30 mouse cellular contexts compared by ENCODE assay signal in genomic region chr10:105384065-105384464, GRCm38 (mm10).
A peak's percentile ranks its signal among the peaks of the same experiment; 100 is the strongest.
DNase-seq lines count a peak whose midpoint lies in the region; ATAC-seq and TF ChIP-seq lines count a peak whose summit lies in the region.
"Had no signal": no experiment of that assay in that cellular context is flagged by ENCODE, and none has a peak within 500 bp of the region (broad histone marks: within the 10 kb centered on the region; RNA-seq: fewer than 3 reads in every experiment).

No protein-coding gene starts in this region.

- H3K36me3 ChIP-seq in forebrain, embryonic 15.5 days, result no peaks in the 10 kb centered on the region
- no peaks in the 10 kb centered on the region for H3K36me3 ChIP-seq in forebrain, embryonic 11.5 days (ENCODE audit: control insufficient read depth, insufficient read depth, low read length)
- H3K36me3 ChIP-seq in testis, adult 2 months (ENCODE audit: control insufficient read depth, insufficient read depth, low read length), result no peaks in the 10 kb centered on the region
- H3K36me3 ChIP-seq in hindbrain, embryonic 12.5 days, result no peaks in the 10 kb centered on the region
- H3K36me3 ChIP-seq in stomach, postnatal 0 days (ENCODE audit: control insufficient read depth, insufficient read depth, low read length), result no peaks in the 10 kb centered on the region
- H3K36me3 ChIP-seq: embryonic facial prominence, embryonic 15.5 days; hindbrain, embryonic 13.5 days; liver, embryonic 15.5 days; lung, embryonic 15.5 days had no signal

- no peak for TF ChIP-seq EP300 in stomach, postnatal 0 days (optimal IDR thresholded peaks at IDR 0.05)

- no peak overlapping the region for H3K4me2 ChIP-seq in forebrain, embryonic 15.5 days (replicated peaks)
- no peak overlapping the region for H3K4me2 ChIP-seq in forebrain, embryonic 11.5 days (ENCODE audit: low read depth, low read length, severe bottlenecking)
- H3K4me2 ChIP-seq in hindbrain, embryonic 12.5 days (replicated peaks), result no peak overlapping the region
- no peak overlapping the region for H3K4me2 ChIP-seq in stomach, postnatal 0 days (replicated peaks; ENCODE audit: low read depth)
- H3K4me2 ChIP-seq: embryonic facial prominence, embryonic 15.5 days; heart, embryonic 11.5 days; hindbrain, embryonic 13.5 days; liver, embryonic 15.5 days; lung, embryonic 15.5 days; midbrain, embryonic 11.5 days had no signal

- H3K27ac ChIP-seq in forebrain, embryonic 15.5 days (replicated peaks), result no peak overlapping the region
- H3K27ac ChIP-seq in forebrain, embryonic 11.5 days (ENCODE audit: low read depth, low read length), result no peak overlapping the region
- peak overlapping the region; percentile 21; the same call in 1 of the 2 replicates for H3K27ac ChIP-seq in testis, adult 2 months (ENCODE audit: control insufficient read depth, insufficient read depth, low read depth, low read length)
- no peak overlapping the region for H3K27ac ChIP-seq in hindbrain, embryonic 12.5 days
- H3K27ac ChIP-seq in stomach, postnatal 0 days (replicated peaks), result no peak overlapping the region
- H3K27ac ChIP-seq: embryonic facial prominence, embryonic 15.5 days; gastrocnemius, adult 2 months; hindbrain, embryonic 13.5 days; liver, embryonic 15.5 days; lung, embryonic 15.5 days had no signal

- ATAC-seq in forebrain, embryonic 15.5 days (replicated peaks), result peak; percentile 49
- ATAC-seq in forebrain, embryonic 11.5 days (replicated peaks; ENCODE audit: low FRiP score), result no peak
- no peak for ATAC-seq in hindbrain, embryonic 12.5 days (ENCODE audit: low FRiP score)
- no peak for ATAC-seq in stomach, postnatal 0 days (ENCODE audit: low FRiP score, low TSS enrichment)
- ATAC-seq: intestine, postnatal 0 days; midbrain, embryonic 16.5 days had no signal

- no peaks in the 10 kb centered on the region for H3K9me3 ChIP-seq in forebrain, embryonic 15.5 days
- H3K9me3 ChIP-seq in forebrain, embryonic 11.5 days (ENCODE audit: control insufficient read depth, low read length), result no peaks in the 10 kb centered on the region
- no peaks in the 10 kb centered on the region for H3K9me3 ChIP-seq in hindbrain, embryonic 12.5 days (replicated peaks)
- no peaks in the 10 kb centered on the region for H3K9me3 ChIP-seq in stomach, postnatal 0 days (ENCODE audit: control insufficient read depth, low read length)
- H3K9me3 ChIP-seq: embryonic facial prominence, embryonic 15.5 days; hindbrain, embryonic 13.5 days; liver, embryonic 15.5 days; lung, embryonic 15.5 days had no signal

- H3K4me3 ChIP-seq in forebrain, embryonic 15.5 days, result no peak overlapping the region
- H3K4me3 ChIP-seq in forebrain, embryonic 11.5 days (ENCODE audit: low read depth, low read length), result no peak overlapping the region
- no peak overlapping the region for H3K4me3 ChIP-seq in testis, adult 2 months (ENCODE audit: control insufficient read depth, low read depth, low read length)
- H3K4me3 ChIP-seq in hindbrain, embryonic 12.5 days, result no peak overlapping the region
- H3K4me3 ChIP-seq in stomach, postnatal 0 days (ENCODE audit: low read depth, low read length), result no peak overlapping the region
- H3K4me3 ChIP-seq: embryonic facial prominence, embryonic 15.5 days; gastrocnemius, adult 2 months; hindbrain, embryonic 13.5 days; liver, embryonic 15.5 days; lung, embryonic 15.5 days had no signal

- DNase-seq in forebrain, embryonic 11.5 days (ENCODE audit: low spot score), result no peak
- DNase-seq in testis, postnatal 10 days (ENCODE audit: low spot score), result no peak
- DNase-seq in forelimb bud, embryonic 11.5 days (ENCODE audit: low read depth, low spot score), result peak; percentile 16
- peak; percentile 17 for DNase-seq in retina, postnatal 7 days (ENCODE audit: low read depth, low spot score)
- no peak for DNase-seq in stomach, postnatal 0 days (ENCODE audit: low spot score)
- DNase-seq: adrenal gland, adult 8-10 months; B cell, adult 2 months; cerebellum, adult 11-12 months; cerebellum, adult 9-11 months; embryo, embryonic 11 days; gastrocnemius, adult 2 months; gastrocnemius, postnatal 36 days; heart, adult 18-20 months; heart, postnatal 36 days; kidney, adult 9 months; kidney, postnatal 25 days; lung, postnatal 36 days; thymus, adult 18-20 months; thymus, postnatal 4 days had no signal

- 9% methylated on average over 4 of the region's 4 CpGs for WGBS in forebrain, embryonic 15.5 days
- WGBS in forebrain, embryonic 11.5 days, result 47% methylated on average over 4 of the region's 4 CpGs
- 75% methylated on average over 4 of the region's 4 CpGs for WGBS in hindbrain, embryonic 12.5 days
- whole genome bisulfite sequencing in stomach, postnatal 0 days, result 64% methylated on average over 4 of the region's 4 CpGs

- no peaks in the 10 kb centered on the region for H3K27me3 ChIP-seq in forebrain, embryonic 15.5 days
- H3K27me3 ChIP-seq in forebrain, embryonic 11.5 days (ENCODE audit: control insufficient read depth, insufficient read depth, low read length), result peaks cover 18% of the 10 kb centered on the region
- H3K27me3 ChIP-seq in testis, adult 2 months (ENCODE audit: control insufficient read depth, insufficient read depth, low read length), result no peaks in the 10 kb centered on the region
- no peaks in the 10 kb centered on the region for H3K27me3 ChIP-seq in hindbrain, embryonic 12.5 days
- no peaks in the 10 kb centered on the region for H3K27me3 ChIP-seq in stomach, postnatal 0 days (ENCODE audit: control insufficient read depth, insufficient read depth, low read length)
- H3K27me3 ChIP-seq: embryonic facial prominence, embryonic 15.5 days; hindbrain, embryonic 13.5 days; liver, embryonic 15.5 days; lung, embryonic 15.5 days had no signal

- peaks cover 26% of the 10 kb centered on the region for H3K4me1 ChIP-seq in forebrain, embryonic 15.5 days
- H3K4me1 ChIP-seq in forebrain, embryonic 11.5 days (replicated peaks; ENCODE audit: control insufficient read depth, insufficient read depth, low read length), result peaks cover 5% of the 10 kb centered on the region; the same call in 1 of the 2 replicates
- no peaks in the 10 kb centered on the region for H3K4me1 ChIP-seq in testis, adult 2 months (ENCODE audit: control insufficient read depth, insufficient read depth, low read length)
- peaks cover 8% of the 10 kb centered on the region for H3K4me1 ChIP-seq in hindbrain, embryonic 12.5 days
- H3K4me1 ChIP-seq in stomach, postnatal 0 days (replicated peaks; ENCODE audit: control insufficient read depth, insufficient read depth), result no peaks in the 10 kb centered on the region
- H3K4me1 ChIP-seq: liver, embryonic 15.5 days; lung, embryonic 15.5 days had no signal

- TF ChIP-seq POLR2A in testis, adult 2 months (IDR thresholded peaks at IDR 0.05; ENCODE audit: control insufficient read depth, low read depth, low read length), result no peak

- no peak overlapping the region for H3K9ac ChIP-seq in forebrain, embryonic 15.5 days (replicated peaks)
- no peak overlapping the region for H3K9ac ChIP-seq in forebrain, embryonic 11.5 days (ENCODE audit: low read length)
- no peak overlapping the region for H3K9ac ChIP-seq in hindbrain, embryonic 12.5 days
- H3K9ac ChIP-seq in stomach, postnatal 0 days (ENCODE audit: low read length), result no peak overlapping the region
- H3K9ac ChIP-seq: embryonic facial prominence, embryonic 15.5 days; hindbrain, embryonic 13.5 days; liver, embryonic 15.5 days; lung, embryonic 15.5 days had no signal

- TF ChIP-seq CTCF in testis, adult 2 months (IDR thresholded peaks at IDR 0.05; ENCODE audit: control insufficient read depth, insufficient read depth, insufficient replicate concordance, low read depth, low read length), result no peak
- no peak for TF ChIP-seq CTCF in stomach, postnatal 0 days (IDR thresholded peaks at IDR 0.05; ENCODE audit: low read depth)

Comparison
In these comparisons a context has a peak if more than half of its experiments do, and no peak if none do; other contexts are left out.
1. DNase-seq: peak in forelimb bud, embryonic 11.5 days (single experiment) and retina, postnatal 7 days (single experiment); none in forebrain, embryonic 11.5 days (single experiment), testis, postnatal 10 days (single experiment) and stomach, postnatal 0 days (single experiment).